Mouse (Mus musculus) cortical plate, adult 2 months (tissue): ENCODE measurements around the gene Dmpk.

Source experiments
- CTCF ChIP-seq: fragments of 200-500 bp; IDR thresholded peaks from 2 replicates; pipeline ENCODE4 v1.5.1; 2011; ENCODE audit warnings: mild to moderate bottlenecking, control low read depth, low read length; ENCODE audit not compliant: insufficient read depth; ENCODE audit errors: extremely low read depth
- POLR2A ChIP-seq: fragments of 200-500 bp; IDR thresholded peaks from 2 replicates; pipeline ENCODE4 v1.6.1; 2011; ENCODE audit warnings: mild to moderate bottlenecking, low read length, control low read depth; ENCODE audit not compliant: insufficient read depth; ENCODE audit errors: extremely low read depth

- no peak for TF ChIP-seq CTCF
- TF ChIP-seq POLR2A = no peak
Measured at GRCm38 (mm10) chr7:19085495-19085894, 1.8 kb downstream of the Dmpk start.
